Mouse (Mus musculus) testis, postnatal 14 days (tissue): ENCODE measurements around the gene Ghdc.

Experiments
- DNase-seq: peaks from one replicate; pipeline ENCODE4 v3.0.0; 2021; ENCODE audit warnings: low spot score

Ghdc gene

DNA sequence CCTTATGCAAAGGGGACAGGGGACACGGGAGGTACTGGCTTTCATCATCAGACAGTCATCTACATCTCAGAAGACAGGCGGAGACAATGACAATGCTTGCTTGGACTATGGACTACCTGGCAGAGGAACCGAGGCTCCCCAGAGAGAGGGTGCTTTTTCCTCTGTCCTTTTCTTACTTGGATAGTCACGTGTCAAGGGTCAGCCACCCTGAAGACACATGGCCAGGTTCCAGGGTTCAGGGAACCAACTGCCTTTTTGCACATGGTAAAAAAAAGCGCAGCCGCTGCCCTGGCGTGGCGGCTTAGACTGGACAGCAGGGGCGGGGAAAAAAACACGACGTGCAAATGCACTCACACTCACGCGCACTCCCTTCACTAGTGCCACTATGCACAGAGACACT is 11.8 kb upstream of the Ghdc start:
- no peak for DNase-seq

DNA sequence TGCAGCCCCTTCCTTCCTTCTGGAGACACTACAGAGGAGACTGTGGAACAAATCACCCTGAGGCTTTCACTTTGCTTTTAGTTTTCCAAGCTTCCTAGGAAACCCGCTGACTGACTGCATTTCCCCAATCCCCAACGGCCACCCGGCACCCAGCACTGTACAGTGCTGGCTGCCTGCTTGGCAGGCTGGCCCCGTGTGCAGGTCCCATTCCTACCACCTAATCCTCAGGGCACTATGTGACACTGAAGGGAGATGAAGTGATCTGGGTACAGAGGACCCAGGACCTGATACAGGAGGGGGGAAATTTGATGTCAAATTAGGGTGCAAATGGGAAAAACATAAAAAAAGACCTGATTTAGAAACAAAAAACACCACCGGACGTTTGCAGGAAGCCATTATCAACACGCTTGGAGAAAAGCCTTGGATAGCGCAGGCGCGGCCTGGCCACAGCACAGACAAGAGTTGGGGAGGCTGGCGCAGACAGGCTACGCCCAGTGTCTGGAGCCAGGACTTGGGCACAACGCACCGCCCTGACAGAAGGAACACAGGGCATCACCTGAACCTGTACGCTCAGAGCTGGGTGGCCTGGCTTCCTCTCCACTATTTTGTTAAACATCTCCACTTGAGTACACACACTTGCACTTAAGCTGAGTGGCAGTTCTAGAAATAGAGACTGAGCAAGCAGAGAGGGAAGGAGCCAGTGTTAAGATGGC is 11.2 kb upstream of the Ghdc start:
- DNase-seq = no peak

- DNase-seq = no peak
Measured at GRCm38 (mm10) chr11:100780247-100780646, 9.5 kb upstream of the Ghdc start.

DNA sequence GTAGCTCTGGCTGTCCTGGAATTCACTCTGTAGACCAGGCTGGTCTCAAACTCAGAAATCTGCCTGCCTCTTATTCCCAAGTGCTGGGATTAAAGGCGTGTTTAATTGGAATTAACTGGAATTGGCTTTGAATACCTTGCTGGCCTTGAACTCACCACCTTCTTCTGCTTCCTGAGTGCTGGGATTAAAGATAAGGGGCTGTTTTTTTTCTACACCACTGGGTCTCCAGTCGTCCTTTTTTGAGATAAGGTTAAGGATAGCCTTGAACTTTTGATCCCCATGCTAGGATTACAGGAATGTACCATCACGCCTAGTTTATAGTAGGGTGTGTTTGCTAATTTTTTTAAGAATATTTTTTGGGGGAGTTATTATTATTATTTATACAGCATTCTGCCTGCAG is 7.3 kb upstream of the Ghdc start:
- DNase-seq = no peak

GRCm38 (mm10) chr11:100775921-100776320 is 5.2 kb upstream of the Ghdc start:
- no peak for DNase-seq

DNA sequence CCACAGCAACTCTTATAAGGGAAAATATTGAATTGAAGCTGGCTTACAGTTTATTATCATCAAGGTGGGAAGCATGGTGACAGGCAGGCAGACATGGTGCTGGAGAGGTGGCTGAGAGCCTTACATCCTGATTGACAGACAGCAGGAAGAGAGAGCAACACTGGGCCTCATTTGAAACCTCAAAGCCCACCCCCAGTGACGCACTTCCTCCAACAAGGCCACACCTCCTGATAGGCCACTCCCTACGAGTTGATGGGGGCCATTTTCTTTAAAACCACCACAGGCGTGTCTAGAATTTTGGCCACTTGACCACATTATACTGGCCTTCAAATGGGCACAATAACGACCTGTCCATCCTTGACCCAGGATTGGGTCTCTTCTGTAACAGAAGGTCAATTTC is 3.5 kb upstream of the Ghdc start:
- DNase-seq = no peak

DNA sequence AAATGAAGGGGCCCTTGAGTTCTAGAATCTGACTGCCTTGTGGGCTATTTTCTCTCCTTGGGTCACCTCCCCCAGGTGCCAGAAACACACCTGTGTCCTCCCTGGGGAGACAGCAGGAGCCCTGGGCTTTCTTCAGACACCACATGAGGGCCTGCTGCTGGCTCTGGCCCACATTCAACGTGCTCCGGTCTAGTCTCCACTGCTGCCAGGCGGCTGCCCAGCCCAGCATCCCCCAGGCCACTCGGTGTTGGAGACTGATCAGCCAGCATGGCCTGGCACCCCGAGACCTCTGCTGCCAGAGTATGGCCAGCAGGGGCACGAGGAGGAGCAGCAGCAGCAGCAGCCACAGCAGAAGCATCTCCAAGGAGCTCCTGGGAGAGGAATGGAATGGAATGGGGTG is 777 bp downstream of the Ghdc start:
- DNase-seq = no peak

- DNase-seq = no peak
Measured at GRCm38 (mm10) chr11:100767871-100768270, 2.9 kb downstream of the Ghdc start.

GRCm38 (mm10) chr11:100766726-100767125 is 4.0 kb downstream of the Ghdc start:
- no peak for DNase-seq

DNA sequence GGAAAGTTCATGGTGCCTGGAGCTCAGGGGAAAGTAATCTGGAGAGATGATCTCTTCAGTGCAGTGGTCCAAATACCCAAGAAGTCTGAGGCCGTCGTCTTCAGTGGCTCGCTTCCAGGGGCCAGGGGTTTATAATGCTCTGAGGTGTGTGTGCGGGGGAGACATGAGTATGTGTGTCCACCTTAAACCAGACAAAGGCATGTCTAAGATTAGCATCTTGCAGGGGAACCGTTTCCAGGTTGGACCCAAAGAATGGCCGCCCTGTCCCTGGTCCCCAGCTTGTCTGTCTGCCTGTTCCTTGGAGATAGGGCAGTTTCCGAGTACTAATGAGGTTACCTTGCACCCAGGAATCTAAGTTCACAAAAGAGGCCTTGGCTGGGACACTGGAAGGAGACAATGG is 7.9 kb downstream of the Ghdc start, which contains the start of gene Hcrt:
TSS of gene Hcrt (minus strand) at position 101 of the 400 bp plus-strand sequence.
- DNase-seq = no peak

- DNase-seq = peak; percentile 78
Measured at GRCm38 (mm10) chr11:100761547-100762045, 9.2 kb downstream of the Ghdc start.

- DNase-seq = peak; percentile 56
Measured at GRCm38 (mm10) chr11:100759611-100760233, 11.0 kb downstream of the Ghdc start, which contains the start of gene Kcnh4. Gene Kcnh4 (minus strand): TSS chr11:100759942.

DNA sequence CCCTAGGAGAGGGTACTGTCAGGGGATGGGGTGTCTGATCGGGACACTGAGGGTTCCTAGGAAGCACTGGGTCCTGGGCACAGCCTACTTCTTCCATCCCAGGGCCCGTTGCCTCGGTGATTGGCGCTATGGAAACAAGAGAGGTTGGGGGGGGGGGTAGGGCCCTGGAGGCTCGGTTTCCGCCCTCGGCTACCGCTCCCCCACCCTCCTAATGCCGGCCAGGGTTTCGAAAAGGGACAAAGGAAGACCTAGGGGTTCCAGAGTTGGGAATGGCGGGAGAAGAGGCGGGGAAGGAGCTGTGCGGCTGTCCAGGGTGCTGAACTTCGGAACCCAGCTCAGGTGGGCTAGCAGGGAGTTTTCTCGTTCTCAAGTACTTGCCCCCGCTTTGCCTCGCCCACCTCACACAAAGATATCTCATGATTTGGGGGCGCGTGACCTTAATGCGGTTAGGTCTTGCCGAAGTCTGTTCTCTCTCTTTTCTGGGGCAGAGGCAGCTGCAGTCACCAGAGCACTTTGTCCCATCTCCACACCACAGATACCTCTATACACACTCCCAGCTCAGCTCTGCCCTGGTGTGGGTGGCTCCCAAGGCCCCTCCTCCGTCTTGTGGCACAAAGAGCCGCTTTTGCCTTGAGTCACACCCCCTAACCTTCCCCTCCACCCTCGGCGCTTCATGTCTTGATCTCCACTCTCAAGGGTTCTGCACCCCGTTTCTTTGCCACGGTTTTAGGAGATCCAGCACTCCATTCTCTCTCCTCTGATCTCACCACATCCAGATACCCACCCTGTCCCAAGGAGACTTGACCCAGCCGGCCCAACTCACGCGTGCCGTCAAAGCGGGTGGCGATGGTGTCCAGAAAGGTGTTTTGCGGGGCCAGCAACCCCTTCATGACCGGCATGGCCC is 11.8 kb downstream of the Ghdc start:
- DNase-seq = peak; percentile 46

- no peak for DNase-seq
Measured at GRCm38 (mm10) chr11:100757566-100757965, 13.2 kb downstream of the Ghdc start.

DNA sequence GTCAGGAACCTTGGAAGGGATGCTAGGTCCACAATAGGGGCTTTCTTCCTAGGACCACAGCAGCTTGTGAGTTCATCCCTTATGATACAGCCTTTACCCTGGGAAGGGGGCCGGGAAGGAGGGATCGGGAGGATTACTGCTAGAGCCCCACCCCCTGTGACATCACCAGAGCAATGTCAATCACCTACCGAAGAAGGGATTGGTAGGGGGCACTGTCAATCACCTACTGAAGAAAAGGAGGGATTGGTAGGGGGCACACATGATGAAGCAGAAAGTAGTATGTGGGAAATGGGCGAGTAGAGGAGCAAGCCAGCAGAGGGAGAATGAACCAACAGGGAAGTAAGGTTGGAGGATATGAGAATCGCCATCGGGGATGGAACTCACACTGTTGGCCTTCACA is 14.3 kb downstream of the Ghdc start:
- no peak for DNase-seq

DNA sequence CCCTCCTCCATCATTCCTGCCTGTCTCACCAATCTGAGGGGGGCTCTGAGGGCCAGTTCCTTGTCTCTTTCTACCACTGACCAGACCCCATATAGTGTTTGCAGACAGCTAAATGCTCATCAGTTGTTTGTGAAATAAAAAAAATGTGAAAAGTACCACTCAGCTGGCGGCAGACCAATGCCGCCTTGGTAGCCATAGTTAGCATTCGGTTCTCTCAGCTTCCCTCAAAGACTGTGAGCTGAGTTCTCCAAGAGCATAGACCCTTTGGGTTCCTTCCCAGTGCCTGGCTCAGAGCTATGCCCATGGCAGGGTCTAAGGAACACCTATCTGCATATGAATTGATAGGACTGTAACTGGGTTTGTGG is 16.1 kb downstream of the Ghdc start:
- DNase-seq = no peak

DNA sequence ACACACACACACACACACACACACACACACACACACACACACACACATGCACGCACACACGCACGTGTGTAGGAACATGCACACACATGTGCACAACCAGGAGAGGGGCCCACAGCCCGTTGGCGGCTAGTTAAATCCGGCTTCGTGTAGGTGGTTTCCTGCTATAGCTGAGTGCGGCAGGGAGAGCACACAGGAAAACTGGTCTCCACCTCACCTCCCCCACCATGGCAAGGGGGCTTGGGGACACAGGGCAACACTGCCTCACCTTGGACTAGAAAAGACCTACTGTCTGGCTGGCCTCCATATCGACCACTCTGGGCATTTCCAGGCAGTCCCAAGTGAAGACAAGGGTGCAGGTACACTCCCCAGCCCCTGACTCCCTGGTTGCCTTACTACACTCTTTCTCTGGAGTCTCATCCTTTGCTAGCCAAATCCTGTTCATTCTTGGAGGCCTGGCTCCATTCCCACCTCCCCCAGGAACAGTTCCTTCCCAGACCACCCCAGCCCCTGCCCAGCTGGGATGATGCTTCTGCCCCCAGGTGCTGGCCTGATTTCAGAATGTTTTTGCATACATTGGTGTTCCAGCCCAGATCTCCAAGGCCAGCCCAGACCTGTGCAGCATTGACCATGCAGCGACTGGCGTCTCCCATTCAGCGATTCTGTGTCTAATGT is 16.6 kb downstream of the Ghdc start:
- DNase-seq = no peak

- DNase-seq = no peak
Measured at GRCm38 (mm10) chr11:100752294-100752693, 18.5 kb downstream of the Ghdc start.

DNA sequence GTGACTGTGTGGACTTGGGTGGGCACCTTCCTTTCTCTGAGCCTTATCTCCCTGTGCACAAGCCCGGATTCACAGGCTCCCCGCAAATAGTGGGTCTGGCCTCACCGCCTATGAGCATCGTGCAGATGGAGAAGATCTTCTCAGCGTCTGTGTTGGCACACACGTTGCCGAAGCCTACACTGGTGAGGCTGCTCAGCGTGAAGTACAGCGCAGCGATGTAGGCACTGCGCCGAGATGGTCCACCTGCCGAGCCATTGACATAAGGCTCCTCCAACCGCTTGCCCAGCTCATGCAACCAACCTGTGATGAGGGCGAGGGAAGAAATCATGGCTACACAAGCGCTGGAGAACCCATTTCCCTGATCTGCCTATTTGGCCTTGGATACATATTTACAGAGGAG is 20.6 kb downstream of the Ghdc start:
- DNase-seq = no peak

- no peak for DNase-seq
Measured at GRCm38 (mm10) chr11:100749469-100749868, 21.3 kb downstream of the Ghdc start.

GRCm38 (mm10) chr11:100748620-100749019 is 22.1 kb downstream of the Ghdc start:
- DNase-seq = no peak

DNA sequence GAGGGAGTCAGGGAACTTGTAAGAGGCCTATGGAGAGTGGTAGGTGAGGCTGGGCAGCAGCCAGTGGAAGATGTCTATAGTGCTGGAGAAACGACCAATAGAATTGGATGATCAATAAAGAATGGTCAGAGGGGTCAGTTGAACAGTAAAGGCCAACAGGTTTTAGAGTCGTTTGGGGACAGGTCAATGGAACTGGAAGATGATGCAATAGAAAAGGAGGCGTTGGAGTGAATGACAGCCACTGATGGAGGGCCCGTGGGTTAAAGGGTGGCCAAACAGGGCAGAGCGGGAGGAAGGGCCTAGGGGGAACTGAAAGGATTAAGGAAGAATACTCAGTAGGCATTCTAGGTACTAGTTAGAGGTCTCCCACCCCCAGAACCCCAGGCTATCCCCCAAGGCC is 23.6 kb downstream of the Ghdc start:
- no peak for DNase-seq
